Mouse (Mus musculus): ENCODE results near the gene Serpina3f.

The Serpina3f gene

DNA sequence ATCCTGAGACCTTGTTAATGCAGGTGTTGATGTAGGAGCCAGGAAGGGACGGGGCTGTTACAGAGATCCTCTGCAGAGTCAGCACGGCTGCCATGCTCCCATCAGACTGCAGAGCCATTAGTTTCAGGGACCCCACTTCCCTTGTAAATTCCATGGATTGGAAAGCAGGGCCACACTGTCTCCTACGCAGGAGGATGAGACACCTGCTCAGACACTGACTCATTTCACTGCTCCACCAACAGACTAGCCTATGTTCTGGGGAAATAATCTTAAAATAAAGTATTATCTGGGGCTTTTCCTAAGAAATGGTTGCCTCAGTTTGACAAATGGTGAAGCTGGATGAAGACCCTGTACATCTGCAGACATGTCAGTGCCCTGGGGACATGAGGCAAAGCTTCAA is 33.9 kb downstream of the Serpina3f start:
- DNase-seq (ENCODE audit: low spot score in 2 of 2), result no peak

DNA sequence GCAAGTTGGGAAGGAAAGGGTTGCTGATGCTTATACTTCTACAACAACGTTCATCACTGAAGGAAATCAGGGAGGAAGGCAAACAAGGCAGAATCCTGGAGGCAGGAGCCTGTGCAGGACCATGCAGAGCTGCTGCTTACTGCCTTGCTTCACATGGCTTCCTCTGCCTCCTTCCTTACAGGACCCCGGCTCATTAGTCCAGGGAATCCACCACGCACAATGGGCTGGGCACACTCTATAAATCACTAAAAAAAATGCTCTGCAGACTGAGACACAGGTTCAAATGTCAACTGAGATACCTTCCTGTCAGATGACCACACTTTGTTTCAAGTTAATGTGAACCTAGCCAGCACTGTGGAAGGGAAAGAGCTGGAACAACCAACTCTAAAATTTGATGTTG is 46.7 kb downstream of the Serpina3f start:
- DNase-seq (ENCODE audit: low spot score in 2 of 2), result no peak

- no peak for DNase-seq (ENCODE audit: low spot score in 2 of 2)
These were observed 48.5 kb downstream of the Serpina3f start, which contains the start of gene Serpina3i for GRCm38 (mm10) chr12:104262863-104263262. Gene Serpina3i, plus strand, starts transcription at chr12:104263122.

DNA sequence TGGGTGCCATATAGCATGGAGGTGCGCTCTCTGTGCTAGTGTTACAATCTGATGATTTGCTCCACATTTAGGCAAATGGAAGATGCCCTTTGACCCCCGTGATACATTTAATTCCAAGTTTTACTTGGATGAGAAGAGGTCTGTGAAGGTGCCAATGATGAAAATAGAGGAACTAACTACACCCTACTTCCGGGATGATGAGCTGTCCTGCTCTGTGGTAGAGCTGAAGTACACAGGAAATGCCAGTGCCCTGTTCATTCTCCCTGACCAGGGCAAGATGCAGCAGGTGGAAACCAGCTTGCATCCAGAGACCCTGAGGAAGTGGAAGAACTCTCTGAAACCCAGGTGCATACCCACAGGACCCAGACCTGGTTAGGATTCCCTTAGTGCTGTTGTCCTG is 52.0 kb downstream of the Serpina3f start:
- DNase-seq (ENCODE audit: low spot score in 2 of 2), result no peak

All from frontal cortex, postnatal 36 days (tissue).